Mouse (Mus musculus) midbrain, embryonic 12.5 days (tissue): Measurements from ENCODE around the gene Gdpd1. TPM values are rescaled to one million over a fixed set of nuclear protein-coding genes. Genes with fewer than 3 reads are reported as not detected.
"Not testable (repeated sequence)": the region's sequence is repeated elsewhere in the genome, so short reads cannot be mapped to it uniquely, and the experiment has no call there.

Experiments
- ATAC-seq: fragments of 200-750 bp; cut with Nextera tagmentation; 2 replicates; pipeline ENCODE4 v1.8.0; 2017; ENCODE audit warnings: low read depth, moderate TSS enrichment, moderate library complexity; ENCODE audit not compliant: low FRiP score
- H3K27ac ChIP-seq: fragments of 300-500 bp; sonication (generic); replicated peaks from 2 replicates; pipeline ENCODE4 v1.5.1; 2016; ENCODE audit warnings: mild to moderate bottlenecking
- H3K27me3 ChIP-seq: fragments of 300-500 bp; sonication (generic); 2 replicates; pipeline ENCODE4 v1.6.1; 2016; ENCODE audit warnings: mild to moderate bottlenecking
- H3K36me3 ChIP-seq: fragments of 300-500 bp; sonication (generic); 2 replicates; pipeline ENCODE4 v1.6.1; 2016
- H3K4me1 ChIP-seq: fragments of 300-500 bp; sonication (generic); 2 replicates; pipeline ENCODE4 v1.6.1; 2016
- H3K4me2 ChIP-seq: fragments of 300-500 bp; sonication (generic); replicated peaks from 2 replicates; pipeline ENCODE4 v1.6.1; 2016; ENCODE audit warnings: mild to moderate bottlenecking, moderate library complexity
- H3K4me3 ChIP-seq: fragments of 300-500 bp; sonication (generic); 2 replicates; pipeline ENCODE4 v1.5.1; 2016; ENCODE audit warnings: mild to moderate bottlenecking
- H3K9ac ChIP-seq: fragments of 300-500 bp; sonication (generic); replicated peaks from 2 replicates; pipeline ENCODE4 v1.6.1; 2016; ENCODE audit warnings: mild to moderate bottlenecking, moderate library complexity
- H3K9me3 ChIP-seq: fragments of 300-500 bp; sonication (generic); 2 replicates; pipeline ENCODE4 v1.6.1; 2016; ENCODE audit warnings: mild to moderate bottlenecking
- WGBS: fragments of 180-500 bp; shearing (Covaris S2); methylation state at CpG from one replicate; pipeline ENCODE4 v1.1.7; 2016; 5-methylcytosine and 5-hydroxymethylcytosine counted together
- polyA plus RNA-seq: library from polyadenylated mRNA; unstranded; fragments of >200 nt; fragmentation: Nextera tagmentation; extraction: Ambion mirVana; gene quantifications from 2 replicates; pipeline ENCODE4 v1.2.1, GENCODE M21; 2016

Gdpd1 gene
- polyA plus RNA-seq, 1 experiment from 2014 or later = 120 TPM

GRCm38 (mm10) chr11:87062087-87062486 lies 11.8 kb downstream of the Gdpd1 start:
- WGBS = 82% methylated on average over 3 of the region's 3 CpGs
- no peak for ATAC-seq
- no peaks in the 10 kb centered on the region for H3K4me1 ChIP-seq

GRCm38 (mm10) chr11:87060410-87060809 lies 13.5 kb downstream of the Gdpd1 start:
- Histone ChIP-seq H3K9me3 (no peaks in the 10 kb centered on the region), H3K4me1 (no peaks in the 10 kb centered on the region), H3K27ac (no peak overlapping the region), H3K9ac (no peak overlapping the region), H3K4me3 (no peak overlapping the region), H3K36me3 (peaks cover 57% of the 10 kb centered on the region), H3K27me3 (no peaks in the 10 kb centered on the region), H3K4me2 (no peak overlapping the region)
- no peak for ATAC-seq
- WGBS = 96% methylated on average over 2 of the region's 2 CpGs

More at GRCm38 (mm10) chr11:87062087-87062486, 11.8 kb downstream of the Gdpd1 start:
- H3K4me2 ChIP-seq = no peak overlapping the region
- no peaks in the 10 kb centered on the region for H3K9me3 ChIP-seq
- no peak overlapping the region for H3K27ac ChIP-seq
- no peaks in the 10 kb centered on the region for H3K27me3 ChIP-seq
- no peak overlapping the region for H3K4me3 ChIP-seq
- H3K36me3 ChIP-seq = peaks cover 40% of the 10 kb centered on the region
- no peak overlapping the region for H3K9ac ChIP-seq

- Histone ChIP-seq H3K9me3 (no peaks in the 10 kb centered on the region), H3K9ac (no peak overlapping the region), H3K27ac (no peak overlapping the region), H3K4me2 (no peak overlapping the region), H3K4me1 (no peaks in the 10 kb centered on the region), H3K36me3 (peaks cover 73% of the 10 kb centered on the region), H3K27me3 (no peaks in the 10 kb centered on the region), H3K4me3 (no peak overlapping the region)
- no peak for ATAC-seq
- WGBS = 88% methylated on average over 6 of the region's 6 CpGs
Observed at GRCm38 (mm10) chr11:87056286-87056685, 17.6 kb downstream of the Gdpd1 start.

GRCm38 (mm10) chr11:87048900-87049299 lies 25.0 kb downstream of the Gdpd1 start:
- not testable (repeated sequence) for H3K27me3 ChIP-seq, H3K9ac ChIP-seq, H3K4me3 ChIP-seq, H3K27ac ChIP-seq, H3K4me1 ChIP-seq, ATAC-seq, H3K9me3 ChIP-seq, H3K4me2 ChIP-seq
- WGBS = 93% methylated on average over 7 of the region's 7 CpGs
- H3K36me3 ChIP-seq = peaks cover 85% of the 10 kb centered on the region

- H3K4me1 ChIP-seq = no peaks in the 10 kb centered on the region
- H3K9ac ChIP-seq = no peak overlapping the region
- H3K27me3 ChIP-seq = no peaks in the 10 kb centered on the region
- ATAC-seq = no peak
- no peak overlapping the region for H3K4me2 ChIP-seq
- H3K9me3 ChIP-seq = no peaks in the 10 kb centered on the region
- no peak overlapping the region for H3K27ac ChIP-seq
- H3K4me3 ChIP-seq = no peak overlapping the region
- WGBS = 97% methylated on average over 5 of the region's 5 CpGs
- H3K36me3 ChIP-seq = peaks cover 83% of the 10 kb centered on the region
Observed at GRCm38 (mm10) chr11:87046968-87047367, 26.9 kb downstream of the Gdpd1 start.

- H3K4me1 ChIP-seq = no peaks in the 10 kb centered on the region
- H3K9ac ChIP-seq = no peak overlapping the region
- no peak for ATAC-seq
- no peaks in the 10 kb centered on the region for H3K27me3 ChIP-seq
- no peak overlapping the region for H3K4me3 ChIP-seq
- peaks cover 86% of the 10 kb centered on the region for H3K36me3 ChIP-seq
- 88% methylated on average over 3 of the region's 3 CpGs for WGBS
- no peaks in the 10 kb centered on the region for H3K9me3 ChIP-seq
- H3K27ac ChIP-seq = no peak overlapping the region
- no peak overlapping the region for H3K4me2 ChIP-seq
Observed at GRCm38 (mm10) chr11:87043052-87043451, 30.8 kb downstream of the Gdpd1 start.

GRCm38 (mm10) chr11:87039307-87039963 lies 34.4 kb downstream of the Gdpd1 start:
- Histone ChIP-seq H3K4me3 (no peak overlapping the region), H3K9ac (no peak overlapping the region), H3K9me3 (no peaks in the 10 kb centered on the region), H3K36me3 (peaks cover 86% of the 10 kb centered on the region), H3K27ac (no peak overlapping the region), H3K4me2 (no peak overlapping the region), H3K4me1 (no peaks in the 10 kb centered on the region), H3K27me3 (no peaks in the 10 kb centered on the region)
- 91% methylated on average over 9 of the region's 9 CpGs for WGBS
- no peak for ATAC-seq

GRCm38 (mm10) chr11:87036180-87036579 lies 37.7 kb downstream of the Gdpd1 start:
- Histone ChIP-seq H3K9me3 (no peaks in the 10 kb centered on the region), H3K36me3 (peaks cover 77% of the 10 kb centered on the region), H3K9ac (no peak overlapping the region), H3K27me3 (no peaks in the 10 kb centered on the region), H3K4me2 (no peak overlapping the region), H3K27ac (no peak overlapping the region), H3K4me3 (no peak overlapping the region), H3K4me1 (no peaks in the 10 kb centered on the region)
- WGBS = 74% methylated on average over 4 of the region's 4 CpGs
- no peak for ATAC-seq

- Histone ChIP-seq H3K27me3 (no peaks in the 10 kb centered on the region), H3K9me3 (no peaks in the 10 kb centered on the region), H3K9ac (no peak overlapping the region), H3K4me2 (no peak overlapping the region), H3K27ac (no peak overlapping the region), H3K4me1 (no peaks in the 10 kb centered on the region), H3K36me3 (peaks cover 9% of the 10 kb centered on the region), H3K4me3 (no peak overlapping the region)
- 97% methylated on average over 3 of the region's 3 CpGs for WGBS
- no peak for ATAC-seq
Observed at GRCm38 (mm10) chr11:87028212-87028611, 45.6 kb downstream of the Gdpd1 start.

GRCm38 (mm10) chr11:87026096-87026875 lies 47.6 kb downstream of the Gdpd1 start:
- Histone ChIP-seq H3K4me3 (no peak overlapping the region), H3K9ac (no peak overlapping the region), H3K27ac (no peak overlapping the region), H3K4me2 (no peak overlapping the region), H3K4me1 (no peaks in the 10 kb centered on the region), H3K27me3 (no peaks in the 10 kb centered on the region), H3K9me3 (no peaks in the 10 kb centered on the region), H3K36me3 (no peaks in the 10 kb centered on the region)
- ATAC-seq = no peak
- 85% methylated on average over 9 of the region's 9 CpGs for WGBS

- H3K9ac ChIP-seq = no peak overlapping the region
- H3K9me3 ChIP-seq = no peaks in the 10 kb centered on the region
- no peak for ATAC-seq
- WGBS = 80% methylated on average over 3 of the region's 3 CpGs
- H3K4me1 ChIP-seq = no peaks in the 10 kb centered on the region
- no peak overlapping the region for H3K4me3 ChIP-seq
- no peak overlapping the region for H3K27ac ChIP-seq
- H3K4me2 ChIP-seq = no peak overlapping the region
- H3K27me3 ChIP-seq = no peaks in the 10 kb centered on the region
- H3K36me3 ChIP-seq = no peaks in the 10 kb centered on the region
Observed at GRCm38 (mm10) chr11:87025351-87025750, 48.5 kb downstream of the Gdpd1 start.

GRCm38 (mm10) chr11:87023240-87023639 lies 50.6 kb downstream of the Gdpd1 start:
- not testable (repeated sequence) for H3K27ac ChIP-seq, H3K4me2 ChIP-seq, H3K4me3 ChIP-seq, H3K36me3 ChIP-seq, H3K9me3 ChIP-seq, H3K27me3 ChIP-seq, H3K9ac ChIP-seq, H3K4me1 ChIP-seq, ATAC-seq
- WGBS = 70% methylated on average over 8 of the region's 8 CpGs
